Mouse (Mus musculus) layer of hippocampus, adult 2 months (tissue): ENCODE data around the gene Fmo5. TPM values are rescaled to one million over a fixed set of nuclear protein-coding genes. Genes with fewer than 3 reads are reported as not detected.

Source experiments
- DNase-seq, 2 experiments: peaks; one replicate each; pipeline ENCODE4 v3.0.0; 2022; ENCODE audit warnings: low spot score in 2 of 2
- H3K27ac ChIP-seq: fragments of 200-600 bp; 2 replicates; pipeline ENCODE4 v1.8.1; 2022
- H3K4me3 ChIP-seq: fragments of 200-600 bp; 2 replicates; pipeline ENCODE4 v1.8.1; 2022; ENCODE audit warnings: mild to moderate bottlenecking
- CTCF ChIP-seq: fragments of 200-600 bp; conservative IDR thresholded peaks from 2 replicates; pipeline ENCODE4 v1.8.1; 2022; ENCODE audit warnings: antibody characterized with exemption, mild to moderate bottlenecking, moderate library complexity
- total RNA-seq, 2 experiments: library from RNA; stranded (reverse); gene quantifications; 2 replicates each; pipeline ENCODE4 v1.2.3; 2021

Fmo5 gene
- total RNA-seq, 2 experiments from 2014 or later, result 3.5 to 5.0 TPM

DNA sequence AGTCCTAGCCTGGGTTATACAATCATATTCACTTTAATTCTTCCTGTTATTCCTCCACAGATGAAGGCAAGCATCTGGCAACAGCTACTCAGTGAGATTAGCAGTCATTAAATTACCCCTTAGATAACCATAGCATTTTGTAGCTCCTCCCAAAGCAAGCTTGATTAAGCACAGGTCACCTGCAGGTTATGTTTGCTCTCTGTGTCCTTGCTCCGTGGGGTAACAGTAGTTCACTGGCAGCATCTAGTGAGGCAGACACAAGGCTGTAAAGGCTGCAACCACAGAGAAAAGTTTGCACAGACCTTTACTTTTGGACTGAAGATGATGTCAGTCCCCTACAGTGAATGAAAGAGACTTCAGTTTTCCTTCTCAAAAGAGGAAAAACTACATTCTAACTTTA is 13.4 kb upstream of the Fmo5 start:
- Histone ChIP-seq H3K27ac (no peak overlapping the region), H3K4me3 (no peak overlapping the region)
- no peak for TF ChIP-seq CTCF
- DNase-seq, result no peak

DNA sequence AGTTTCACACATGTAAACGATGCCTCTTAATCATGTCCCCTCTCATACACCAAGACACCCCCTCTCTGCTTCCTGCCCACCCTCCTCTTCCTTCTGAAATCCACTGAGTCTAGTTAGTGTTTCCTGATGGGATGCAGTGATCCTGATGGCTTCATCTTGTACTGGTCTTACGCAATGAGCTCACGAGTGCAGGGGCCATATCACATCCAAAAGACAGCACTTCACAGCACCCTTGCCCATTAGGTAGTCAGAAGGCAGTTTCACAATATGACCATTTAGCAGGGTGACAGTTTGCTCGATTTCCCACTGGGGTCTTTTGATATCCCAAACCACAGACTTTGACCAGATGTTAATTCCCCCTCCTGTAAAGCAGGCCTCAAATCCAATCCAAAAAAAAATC is 12.7 kb upstream of the Fmo5 start:
- H3K27ac ChIP-seq, result no peak overlapping the region
- no peak for DNase-seq
- TF ChIP-seq CTCF, result no peak
- H3K4me3 ChIP-seq, result no peak overlapping the region

DNA sequence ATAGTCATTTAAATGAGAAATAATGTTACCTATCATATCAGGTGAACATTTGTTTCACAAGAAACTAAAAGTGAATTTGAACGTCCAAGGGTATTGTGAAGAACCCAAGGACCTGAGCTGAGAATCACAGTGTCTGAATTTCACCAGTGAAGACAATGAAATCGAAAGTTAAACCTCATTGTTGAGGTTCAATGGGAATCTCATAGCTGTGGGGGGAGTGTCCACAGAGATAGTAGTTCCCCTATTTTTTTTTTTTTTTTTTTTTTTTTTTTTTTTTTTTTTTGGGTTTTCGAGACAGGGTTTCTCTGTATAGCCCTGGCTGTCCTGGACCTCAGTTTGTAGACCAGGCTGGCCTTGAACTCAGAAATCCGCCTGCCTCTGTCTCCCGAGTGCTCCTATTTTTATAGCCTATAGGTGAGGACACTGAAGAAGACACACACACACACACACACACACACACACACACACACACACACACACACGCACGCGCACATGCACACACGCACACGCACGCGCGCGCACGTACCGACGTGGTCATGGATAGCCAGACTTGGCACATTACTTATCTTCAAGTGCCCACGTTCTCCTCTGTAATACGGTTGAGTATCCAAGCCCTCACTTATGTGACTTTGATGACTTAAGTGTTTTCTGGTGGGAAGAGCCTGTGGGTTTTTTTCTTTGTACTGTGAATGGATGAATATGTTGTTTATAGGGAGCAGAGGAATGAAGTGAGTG is 11.3 kb upstream of the Fmo5 start:
- no peak for TF ChIP-seq CTCF
- no peak overlapping the region for H3K4me3 ChIP-seq
- no peak for DNase-seq
- H3K27ac ChIP-seq, result no peak overlapping the region

DNA sequence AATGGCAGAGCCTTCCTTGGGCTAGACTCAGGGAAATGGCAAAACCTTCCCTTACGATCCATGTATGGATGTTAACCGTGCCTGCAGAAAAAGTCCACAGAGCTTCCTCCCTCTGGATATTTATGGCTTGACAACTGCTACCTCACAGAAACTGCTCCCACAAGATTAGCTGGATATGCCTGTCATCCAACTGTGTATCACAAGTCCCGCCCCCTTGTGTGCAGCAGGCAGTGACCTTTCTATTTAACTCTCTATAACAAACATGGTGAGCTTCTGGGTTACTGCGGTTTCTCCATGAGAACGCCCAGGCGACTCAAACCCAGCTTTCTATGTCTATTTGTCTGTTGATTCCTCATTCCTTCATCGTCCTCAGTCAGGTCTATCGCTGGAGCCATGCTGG is 10.7 kb upstream of the Fmo5 start:
- no peak for DNase-seq
- Histone ChIP-seq H3K27ac (no peak overlapping the region), H3K4me3 (no peak overlapping the region)
- TF ChIP-seq CTCF, result no peak

- H3K4me3 ChIP-seq, result no peak overlapping the region
- TF ChIP-seq CTCF, result no peak
- no peak for DNase-seq
- no peak overlapping the region for H3K27ac ChIP-seq
These were observed 7.9 kb upstream of the Fmo5 start for GRCm38 (mm10) chr3:97620657-97621056.

GRCm38 (mm10) chr3:97624611-97625010 is 4.0 kb upstream of the Fmo5 start:
- no peak for TF ChIP-seq CTCF
- Histone ChIP-seq H3K27ac (0 out of 2 replicates have a peak overlapping the region, but pooled peaks have one; percentile 23), H3K4me3 (no peak overlapping the region)
- no peak for DNase-seq

GRCm38 (mm10) chr3:97627893-97628292 is 711 bp upstream of the Fmo5 start:
- DNase-seq, result no peak
- Histone ChIP-seq H3K27ac (no peak overlapping the region), H3K4me3 (no peak overlapping the region)
- TF ChIP-seq CTCF, result no peak

- Histone ChIP-seq H3K27ac (no peak overlapping the region), H3K4me3 (no peak overlapping the region)
- no peak for DNase-seq
- TF ChIP-seq CTCF, result no peak
These were observed 1.3 kb downstream of the Fmo5 start for GRCm38 (mm10) chr3:97629941-97630340.

DNA sequence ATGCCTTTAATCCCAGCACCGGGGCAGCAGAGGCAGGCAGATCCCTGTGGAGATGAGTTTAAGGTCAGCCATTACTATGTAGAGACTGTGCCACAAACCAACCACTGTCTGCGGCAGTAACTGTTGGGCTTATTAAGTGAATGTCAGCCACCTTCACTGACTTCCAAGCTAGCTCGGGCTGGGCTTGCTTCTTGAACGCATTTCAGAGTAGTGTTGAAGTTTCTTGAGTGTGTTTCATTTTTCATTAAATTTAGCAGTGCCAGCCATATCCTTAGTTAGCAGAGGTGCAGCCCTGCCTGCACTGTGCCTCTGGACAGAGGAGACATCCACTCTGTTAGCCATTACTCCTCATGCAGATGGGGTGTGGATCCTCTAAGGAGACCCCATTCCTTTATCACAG is 2.1 kb downstream of the Fmo5 start:
- no peak overlapping the region for H3K4me3 ChIP-seq
- no peak for DNase-seq
- no peak for TF ChIP-seq CTCF
- no peak overlapping the region for H3K27ac ChIP-seq

DNA sequence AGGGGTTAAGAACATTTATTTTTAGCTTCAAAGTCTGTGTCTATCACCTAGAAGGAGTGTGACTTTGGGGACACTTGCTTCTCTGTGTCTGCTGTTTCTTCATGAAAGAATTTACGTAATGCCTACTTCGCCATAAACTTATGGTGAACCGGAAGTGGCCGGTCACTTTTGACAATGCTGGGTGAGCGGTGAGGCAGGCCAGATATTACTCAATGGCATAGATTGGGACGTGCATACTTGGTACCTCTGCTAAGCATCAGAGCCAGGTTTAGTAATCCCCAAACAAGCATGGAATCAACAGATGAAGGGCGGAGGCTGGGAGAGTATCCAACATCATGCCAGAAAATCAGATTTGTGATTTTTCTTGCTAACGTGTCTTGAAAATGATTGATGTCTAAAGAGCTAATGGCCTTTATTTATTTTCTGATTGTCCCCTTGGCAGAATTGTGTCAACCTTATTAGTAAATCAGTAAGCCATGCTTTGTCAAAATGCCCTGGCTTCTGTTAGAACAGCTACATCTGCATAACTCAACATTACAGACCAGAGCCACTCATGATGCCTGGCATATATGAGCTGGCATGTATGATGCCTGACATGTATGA is 2.8 kb downstream of the Fmo5 start:
- H3K27ac ChIP-seq, result no peak overlapping the region
- DNase-seq, result no peak
- no peak overlapping the region for H3K4me3 ChIP-seq
- no peak for TF ChIP-seq CTCF

GRCm38 (mm10) chr3:97633456-97633855 is 4.9 kb downstream of the Fmo5 start:
- TF ChIP-seq CTCF, result no peak
- DNase-seq, result no peak
- H3K27ac ChIP-seq, result no peak overlapping the region
- no peak overlapping the region for H3K4me3 ChIP-seq

DNA sequence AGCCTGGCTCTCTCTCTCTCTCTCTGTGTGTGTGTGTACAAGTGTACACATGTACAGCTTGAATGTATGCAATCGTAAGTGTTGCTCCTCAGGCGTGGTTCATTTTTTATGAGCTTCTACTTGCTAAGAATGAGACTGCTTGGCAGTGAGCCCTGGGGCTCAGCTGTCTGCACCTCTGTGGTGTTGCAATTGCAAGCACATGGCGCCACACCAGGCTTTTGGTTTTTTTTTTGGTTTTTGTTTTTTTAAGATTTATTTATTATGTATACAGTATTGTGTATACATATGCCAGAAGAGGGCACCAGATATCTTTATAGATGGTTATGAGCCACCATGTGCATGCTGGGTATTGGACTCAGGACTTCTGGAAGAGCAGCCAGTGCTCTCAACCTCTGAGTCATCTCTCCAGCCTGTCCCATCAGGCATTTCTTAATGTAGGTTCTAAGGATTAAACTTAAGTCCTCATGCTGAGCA is 5.7 kb downstream of the Fmo5 start:
- DNase-seq, result no peak
- no peak overlapping the region for H3K27ac ChIP-seq
- no peak overlapping the region for H3K4me3 ChIP-seq
- peak; percentile 19; the same call in 1 of the 2 replicates for TF ChIP-seq CTCF

DNA sequence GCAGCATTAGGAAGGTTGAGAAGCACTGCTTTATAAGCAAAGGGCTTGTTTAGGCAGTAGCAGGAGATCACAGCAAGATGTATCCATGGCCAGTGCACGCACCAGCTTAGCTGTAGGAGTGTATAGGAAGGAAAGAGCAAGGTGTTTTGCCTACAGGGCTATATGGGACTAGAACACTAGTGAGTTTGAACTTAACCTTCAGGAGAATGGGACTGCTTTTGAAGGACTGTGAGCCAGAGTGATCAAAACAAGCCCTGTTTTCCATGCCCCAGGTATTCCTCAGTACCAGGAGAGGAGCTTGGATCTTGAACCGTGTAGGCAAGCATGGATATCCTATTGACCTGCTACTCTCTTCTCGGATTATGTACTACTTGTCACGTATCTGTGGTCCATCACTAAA is 12.8 kb downstream of the Fmo5 start:
- DNase-seq, result no peak
- Histone ChIP-seq H3K4me3 (no peak overlapping the region), H3K27ac (no peak overlapping the region)

DNA sequence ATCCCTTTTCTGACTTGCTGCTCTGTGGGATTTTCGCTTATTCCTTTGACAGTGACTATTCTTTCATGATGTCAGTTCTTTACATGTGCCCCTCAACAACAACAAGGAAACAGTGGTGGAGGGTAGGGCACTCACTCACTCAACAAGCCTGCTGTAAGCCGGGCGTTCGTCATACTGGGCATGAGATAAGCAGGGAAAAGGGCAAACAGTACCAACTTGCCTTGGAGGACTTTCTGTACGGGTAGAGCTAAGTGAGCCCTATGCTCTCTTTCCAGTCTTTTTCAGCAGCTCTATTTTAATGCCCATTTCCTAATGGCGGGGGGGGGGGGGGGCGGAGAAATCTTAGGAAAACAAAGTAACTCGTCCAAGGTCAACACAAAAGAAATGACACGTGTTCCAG is 13.4 kb downstream of the Fmo5 start:
- no peak for TF ChIP-seq CTCF
- no peak overlapping the region for H3K27ac ChIP-seq
- DNase-seq, result no peak
- H3K4me3 ChIP-seq, result no peak overlapping the region

More for the DNA sequence above, 12.8 kb downstream of the Fmo5 start:
- no peak for TF ChIP-seq CTCF
